Mouse (Mus musculus) gonadal fat pad, adult 2 months (tissue): ENCODE data around the gene Stk4. TPM values are rescaled to one million over a fixed set of nuclear protein-coding genes. Genes with fewer than 3 reads are reported as not detected.
"Not testable (repeated sequence)": the region's sequence is repeated elsewhere in the genome, so short reads cannot be mapped to it uniquely, and the experiment has no call there.

Source experiments
- DNase-seq: peaks from one replicate; pipeline ENCODE4 v3.0.0-alpha.2; 2012; ENCODE audit warnings: low read depth
- polyA plus RNA-seq: library from polyadenylated mRNA; depleted of rRNA; stranded (reverse); fragments of >200 nt; gene quantifications from 2 replicates; pipeline ENCODE4 v1.2.3, GENCODE M21; 2012; rRNA removed

Gene Stk4
- 15.0 and 16.1 TPM in 2 replicates for polyA plus RNA-seq

DNA sequence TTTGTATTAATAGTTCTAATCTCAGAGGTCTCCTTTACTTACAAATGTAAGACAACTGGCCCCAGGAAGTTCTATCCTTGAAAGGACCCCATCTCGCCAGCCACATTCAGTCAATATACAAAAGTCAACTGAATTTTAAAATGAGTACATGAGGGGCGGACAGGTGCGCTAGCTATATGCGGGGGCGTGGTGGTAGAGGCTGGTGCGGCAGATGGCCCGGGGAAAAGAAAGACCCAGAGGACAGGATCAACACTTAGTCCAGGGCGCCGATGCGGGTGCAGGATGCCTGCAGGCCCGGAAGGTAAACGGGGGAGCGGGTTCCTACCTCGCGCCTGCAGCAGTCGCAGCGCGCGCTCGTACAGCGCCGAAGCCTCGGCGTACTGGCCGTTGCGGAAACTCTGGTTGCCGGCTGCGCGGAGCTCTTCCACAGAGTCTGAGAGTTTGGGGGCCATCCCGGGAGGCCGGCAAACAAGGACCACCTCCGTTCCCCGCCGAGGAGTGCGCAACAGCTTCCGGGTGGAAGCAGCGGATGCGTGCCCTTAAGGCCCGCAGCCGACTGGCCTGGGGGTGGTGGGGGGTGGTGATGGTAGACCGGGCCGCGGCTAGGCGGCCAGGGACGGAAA is at the start of gene Stk4:
Gene Stk4 (plus strand): TSS at position 181 of the 623 bp plus-strand sequence.
- DNase-seq, result no peak

DNA sequence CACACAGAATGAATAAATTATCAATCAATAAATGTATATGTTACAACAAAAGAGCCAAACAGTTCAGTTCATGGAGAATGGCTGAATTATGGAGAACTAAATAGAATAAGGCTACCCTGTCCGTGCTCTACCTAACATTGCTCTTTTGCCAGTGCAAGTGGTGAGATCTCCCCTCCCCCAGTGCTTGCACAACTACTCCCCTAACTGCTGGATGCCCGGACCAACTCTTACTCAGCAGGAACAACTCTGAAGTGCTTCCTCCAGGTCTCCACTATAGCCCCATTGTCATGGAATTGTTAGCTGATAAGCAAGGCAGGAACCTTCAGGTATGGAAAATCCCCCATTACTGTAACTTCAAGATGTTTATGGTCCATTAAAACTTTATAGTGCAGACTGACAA is 48.0 kb upstream of the Stk4 start:
- no peak for DNase-seq

DNA sequence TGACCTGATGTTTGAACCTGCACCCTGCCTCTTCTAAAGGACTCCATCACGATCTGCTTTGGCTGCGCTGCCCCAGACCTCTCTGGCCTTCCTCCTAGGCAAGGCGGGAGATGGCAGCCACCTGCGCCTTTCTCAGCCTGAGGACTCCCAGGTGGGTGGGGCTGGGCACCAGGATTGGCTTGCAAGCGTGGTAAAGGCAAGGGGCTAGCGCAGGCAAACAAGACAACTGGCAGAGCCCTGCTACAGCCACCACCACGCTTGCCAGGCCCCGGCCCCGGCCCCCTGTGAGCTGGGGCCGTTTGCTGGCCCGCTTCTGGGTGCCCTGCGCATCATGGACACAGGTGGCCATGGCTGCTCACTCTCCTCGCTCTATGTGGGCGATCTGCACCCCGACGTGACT is 45.0 kb upstream of the Stk4 start, which contains the start of gene Pabpc1l:
Gene Pabpc1l (plus strand): TSS at position 301 of the 400 bp plus-strand sequence.
- no peak for DNase-seq

DNA sequence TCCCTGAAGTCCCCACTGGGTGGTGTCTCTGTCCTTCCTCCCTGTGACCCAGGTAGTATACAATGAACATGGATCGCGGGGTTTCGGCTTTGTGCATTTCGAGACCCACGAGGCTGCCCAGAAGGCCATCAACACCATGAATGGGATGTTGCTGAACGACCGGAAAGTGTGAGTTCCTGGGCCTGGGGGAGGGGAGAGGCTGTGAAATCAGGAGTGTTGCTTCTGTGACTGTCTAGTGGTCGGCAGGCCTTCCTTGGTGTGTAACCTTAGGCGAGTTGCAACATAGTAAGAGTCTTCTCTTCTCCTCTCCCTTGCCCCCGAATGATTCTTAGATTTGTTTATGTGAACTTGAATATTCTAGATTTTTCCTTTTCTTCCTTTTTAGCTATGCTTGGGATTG is 39.0 kb upstream of the Stk4 start:
- no peak for DNase-seq

DNA sequence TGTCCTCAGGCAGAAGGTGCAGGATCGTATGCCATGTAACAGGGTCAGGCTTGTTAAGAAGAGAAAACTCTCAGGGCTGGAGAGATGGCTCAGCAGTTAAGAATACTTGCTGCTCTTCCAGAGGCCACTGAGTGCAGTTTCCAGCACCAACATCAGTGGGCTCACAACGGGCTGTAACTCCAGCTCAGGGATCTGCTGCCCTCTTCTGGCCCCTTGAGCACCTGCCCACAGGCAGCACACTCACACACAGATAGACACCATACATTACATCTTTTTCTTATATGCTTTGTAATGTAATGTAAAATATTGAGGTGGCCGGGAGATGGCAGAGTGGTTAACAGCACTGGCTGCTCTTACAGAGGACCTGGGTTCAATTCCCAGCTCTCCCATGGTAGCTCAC is 37.1 kb upstream of the Stk4 start:
- DNase-seq, result no peak

DNA sequence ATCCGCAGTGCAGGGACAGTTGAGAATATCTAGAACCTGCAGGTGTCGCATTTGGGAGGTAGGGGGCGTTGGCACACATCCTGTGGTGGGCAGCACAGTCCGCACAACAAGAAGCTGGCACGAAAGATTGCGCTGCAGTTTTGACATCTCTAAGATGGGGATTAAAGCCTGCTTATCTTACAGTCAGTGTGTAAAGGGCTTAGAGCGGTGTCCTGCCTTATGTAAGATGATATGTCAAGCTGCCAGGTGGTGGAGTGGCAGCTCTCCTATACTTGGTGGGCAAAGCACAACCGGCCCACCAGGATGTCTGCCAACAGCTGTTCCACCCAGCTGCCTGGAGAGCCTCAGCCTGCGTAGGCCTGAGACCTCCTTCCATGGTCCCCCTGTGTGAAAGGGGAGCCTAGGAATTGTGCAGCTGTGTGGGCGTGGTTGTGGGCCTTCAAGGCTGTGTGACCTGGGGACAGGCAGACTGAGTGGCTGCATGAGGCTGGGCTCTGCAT is 33.6 kb upstream of the Stk4 start:
- no peak for DNase-seq

DNA sequence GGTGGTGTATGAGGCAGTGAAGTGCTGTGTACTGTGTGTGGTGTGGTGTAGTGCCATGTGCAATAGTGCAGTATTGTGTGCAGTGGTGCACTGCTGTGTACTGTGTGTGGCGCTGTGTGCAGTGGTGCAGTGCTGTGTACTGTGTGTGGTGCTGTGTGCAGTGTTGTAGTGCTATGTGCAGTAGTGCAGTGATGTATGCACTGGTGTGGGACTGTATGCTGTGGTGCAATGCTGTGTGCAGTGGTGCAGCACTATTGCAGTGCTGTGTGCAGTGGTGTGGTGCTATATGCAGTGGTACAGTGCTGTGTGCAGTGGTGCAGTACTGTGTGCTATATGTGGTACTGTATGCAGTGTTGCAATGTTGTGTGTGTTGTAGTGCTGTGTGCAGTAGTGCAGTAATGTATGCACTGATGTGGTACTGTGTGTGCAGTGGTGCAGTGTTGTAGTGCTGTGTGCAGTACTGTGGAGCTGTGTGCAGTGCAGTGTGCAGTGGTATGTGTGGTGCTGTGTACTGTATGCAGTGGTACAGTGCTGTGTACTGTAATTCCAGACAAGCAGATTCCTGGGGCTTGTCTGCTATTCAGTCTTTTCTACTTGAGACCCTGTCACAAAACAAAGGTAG is 31.6 kb upstream of the Stk4 start:
- DNase-seq, result no peak

DNA sequence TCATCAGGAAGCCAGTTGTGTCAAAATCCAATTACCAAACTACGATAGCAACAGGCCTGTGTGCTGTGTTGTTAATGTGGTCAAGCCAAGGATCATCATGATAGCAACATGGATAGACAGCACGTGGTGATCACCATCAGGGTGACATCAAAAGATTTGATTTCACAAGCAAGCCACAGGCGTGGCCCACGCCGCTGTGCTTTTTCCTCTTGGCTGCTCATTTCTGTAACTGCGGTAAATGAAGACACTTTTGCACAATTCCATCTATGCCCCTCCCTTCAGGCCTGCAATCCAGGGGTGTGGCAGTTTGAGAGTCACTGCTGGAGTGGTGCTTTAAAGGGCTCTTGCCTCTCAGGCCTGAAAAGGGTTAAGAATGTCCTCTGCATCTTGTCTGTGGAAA is 29.2 kb upstream of the Stk4 start:
- DNase-seq, result no peak

DNA sequence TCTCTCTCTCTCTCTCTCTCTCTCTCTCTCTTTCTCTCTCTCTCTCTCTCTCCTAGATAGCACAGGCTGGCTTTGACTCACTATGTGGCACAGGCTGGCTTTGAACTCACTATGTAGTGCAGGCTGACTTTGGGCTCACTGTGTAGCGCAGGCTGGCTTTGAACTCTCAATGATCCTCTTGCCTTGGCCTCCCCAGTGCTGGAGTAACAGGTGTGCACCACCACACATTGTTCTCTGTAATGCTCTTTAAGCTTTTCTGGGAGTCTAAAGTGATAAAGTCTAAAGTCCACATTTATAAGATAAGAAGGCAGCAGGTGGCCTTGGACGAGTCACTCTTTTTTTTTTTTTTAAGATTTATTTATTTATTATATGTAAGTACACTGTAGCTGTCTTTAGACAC is 28.6 kb upstream of the Stk4 start:
- DNase-seq, result no peak

DNA sequence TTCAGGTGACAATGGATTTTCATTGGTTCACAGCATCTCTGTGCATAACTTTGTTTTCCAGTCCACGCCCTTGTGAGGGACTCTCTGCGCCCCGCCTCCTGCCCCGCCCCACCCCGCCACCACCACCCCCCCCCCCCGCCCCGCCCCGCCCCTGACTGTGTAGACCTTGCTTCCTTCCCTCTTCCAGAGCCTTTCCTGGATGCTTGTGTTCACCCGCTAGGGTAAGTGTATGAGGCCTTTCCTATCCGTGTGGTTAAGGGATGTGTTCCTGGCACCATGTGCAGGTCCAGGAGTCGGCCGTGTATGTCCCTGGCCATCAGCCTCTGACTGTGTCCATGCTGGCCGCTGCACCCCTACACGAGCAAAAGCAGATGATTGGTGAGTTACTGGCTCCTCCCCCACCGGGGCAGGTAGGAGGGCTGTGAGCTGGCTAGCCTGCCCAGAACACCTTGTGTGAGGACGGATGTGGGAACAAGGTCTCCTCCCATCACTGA is 22.9 kb upstream of the Stk4 start:
- no peak for DNase-seq

DNA sequence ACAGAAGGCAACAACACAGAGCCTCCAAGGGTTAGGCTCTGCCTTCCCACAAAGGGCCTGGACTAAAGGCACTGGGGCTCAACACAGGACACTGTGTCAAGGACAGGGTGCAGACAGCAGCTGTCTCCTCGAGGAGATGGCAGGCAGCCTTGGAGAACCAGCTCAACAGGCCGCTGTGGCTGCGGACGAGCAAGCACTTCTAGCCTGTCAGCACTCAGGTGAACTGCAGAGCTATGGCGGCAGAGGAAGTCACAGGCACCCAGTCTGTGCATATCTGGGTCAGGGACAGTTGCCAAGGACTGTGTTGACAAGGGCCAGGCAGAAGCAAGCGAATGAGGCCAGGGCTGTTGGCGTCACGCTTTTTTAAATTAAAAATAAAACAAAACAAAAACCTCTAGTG is 16.4 kb upstream of the Stk4 start:
- DNase-seq, result no peak

DNA sequence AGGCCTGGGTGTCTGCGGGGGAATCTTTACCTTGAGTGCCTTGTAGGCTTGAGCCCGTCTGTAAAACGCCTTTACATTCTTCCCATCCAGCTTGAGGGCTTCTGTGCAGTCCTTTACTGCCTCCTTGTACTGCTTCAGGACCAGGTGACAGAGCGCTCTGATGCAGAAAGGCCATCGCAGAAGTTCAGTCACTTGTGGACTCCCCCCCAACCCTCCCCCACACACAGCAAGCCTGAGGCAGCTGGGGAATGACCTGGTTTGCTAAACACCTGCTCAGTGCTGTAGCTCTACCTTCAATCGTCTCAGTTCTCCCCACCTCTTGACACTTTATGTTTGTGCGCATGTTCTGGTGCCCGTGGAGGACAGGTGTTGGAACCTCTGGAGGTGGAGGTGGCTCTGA is 15.5 kb upstream of the Stk4 start:
- no peak for DNase-seq

DNA sequence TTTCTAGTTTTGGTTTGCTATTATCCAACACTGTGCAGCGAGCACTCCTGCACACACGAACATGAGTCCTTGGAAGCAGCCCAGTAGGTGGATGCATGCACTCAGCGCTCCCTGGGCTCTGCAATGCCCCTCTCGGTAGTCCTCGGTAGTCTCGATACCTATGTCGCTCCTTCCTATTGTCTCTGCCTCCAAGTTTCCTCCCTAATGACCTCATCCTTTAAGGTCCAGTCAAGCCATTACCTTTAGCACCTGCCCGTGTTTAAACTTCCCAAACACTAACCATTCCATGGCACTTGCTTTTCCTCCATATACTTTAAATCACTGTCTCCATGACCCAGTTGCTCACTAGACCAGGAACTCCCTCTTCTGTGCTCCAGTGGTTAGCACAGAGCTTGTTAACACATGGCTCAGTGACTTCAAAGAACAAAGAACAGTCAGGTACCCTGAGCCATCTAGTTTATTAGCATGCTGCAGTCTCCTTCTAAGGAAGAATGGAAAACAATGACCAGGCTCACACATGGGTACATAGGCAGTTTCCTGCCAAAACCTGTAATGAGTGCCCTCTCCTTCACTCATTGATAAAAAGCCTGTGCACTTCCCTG is 10.4 kb upstream of the Stk4 start:
- no peak for DNase-seq

DNA sequence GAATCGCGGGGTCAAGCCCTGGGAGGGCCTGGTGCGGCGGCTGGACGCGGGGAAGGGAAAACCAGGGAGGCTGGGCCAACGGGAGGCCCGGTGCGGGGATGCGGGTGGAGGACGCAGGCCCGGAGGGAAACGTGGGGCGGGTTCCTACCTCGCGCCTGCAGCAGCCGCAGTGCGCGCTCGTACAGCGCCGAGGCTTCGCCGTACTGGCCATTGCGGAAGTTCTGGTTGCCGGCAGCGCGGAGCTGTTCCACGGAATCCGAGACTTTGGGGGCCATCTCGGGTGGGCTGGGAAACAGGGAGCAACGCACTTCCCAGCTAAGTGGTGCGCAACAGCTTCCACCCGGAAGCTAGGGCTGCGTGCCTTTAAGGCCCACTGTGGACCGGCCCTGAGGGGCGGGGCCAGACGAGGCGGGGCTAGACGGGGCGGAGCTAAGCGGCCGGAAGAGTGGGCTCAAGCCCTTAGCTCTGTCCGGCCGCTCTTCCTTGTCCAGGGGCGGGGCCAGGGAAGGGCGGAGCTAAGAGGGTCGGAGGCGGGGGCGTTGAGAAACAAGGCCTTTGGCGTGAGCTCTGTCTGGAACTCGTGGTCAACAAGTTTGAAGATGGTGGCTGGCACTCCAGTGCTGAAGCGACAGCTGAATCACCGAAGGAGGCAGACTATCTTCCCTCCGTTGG is 779 bp downstream of the Stk4 start, which contains the start of gene Tomm34:
Gene Tomm34 (minus strand): TSS at position 405 of the 672 bp plus-strand sequence.
- peak; percentile 49 for DNase-seq

DNA sequence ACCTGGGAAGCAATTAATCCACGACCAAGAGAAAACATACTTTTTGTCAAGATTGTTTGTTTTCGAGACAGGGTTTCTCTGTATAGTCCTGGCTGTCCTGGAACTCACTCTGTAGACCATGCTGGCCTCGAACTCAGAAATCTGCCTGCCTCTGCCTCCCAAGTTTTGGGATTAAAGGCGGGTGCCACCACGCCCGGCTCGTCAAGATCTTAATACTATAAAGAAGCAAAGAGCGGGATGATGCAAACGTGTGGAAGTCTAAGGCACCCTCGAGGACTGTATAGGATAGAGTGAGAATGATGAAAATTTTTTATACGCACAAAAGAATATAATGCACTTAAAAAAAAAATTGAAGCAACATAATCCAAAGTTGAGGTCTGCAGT is 1.3 kb downstream of the Stk4 start:
- not testable (repeated sequence) for DNase-seq

DNA sequence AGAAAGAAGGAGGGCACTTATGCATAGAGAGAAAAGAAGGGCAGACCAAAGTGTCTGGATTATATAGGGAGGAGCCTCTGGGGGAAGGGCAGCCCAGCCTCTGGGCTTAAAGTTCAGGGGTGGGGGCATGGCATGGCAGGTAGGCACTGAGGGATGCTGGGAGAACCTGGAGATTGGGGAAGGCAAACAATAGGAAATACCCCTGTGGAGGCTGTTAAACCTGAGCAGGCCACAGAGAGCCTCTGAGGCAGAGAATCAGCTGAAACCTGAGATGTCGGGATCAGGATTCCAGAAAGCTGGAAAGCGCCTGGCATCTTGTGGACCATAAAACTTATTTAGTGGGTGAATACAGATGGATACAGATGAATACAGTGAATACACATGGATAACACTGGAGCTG is 2.0 kb downstream of the Stk4 start:
- no peak for DNase-seq

DNA sequence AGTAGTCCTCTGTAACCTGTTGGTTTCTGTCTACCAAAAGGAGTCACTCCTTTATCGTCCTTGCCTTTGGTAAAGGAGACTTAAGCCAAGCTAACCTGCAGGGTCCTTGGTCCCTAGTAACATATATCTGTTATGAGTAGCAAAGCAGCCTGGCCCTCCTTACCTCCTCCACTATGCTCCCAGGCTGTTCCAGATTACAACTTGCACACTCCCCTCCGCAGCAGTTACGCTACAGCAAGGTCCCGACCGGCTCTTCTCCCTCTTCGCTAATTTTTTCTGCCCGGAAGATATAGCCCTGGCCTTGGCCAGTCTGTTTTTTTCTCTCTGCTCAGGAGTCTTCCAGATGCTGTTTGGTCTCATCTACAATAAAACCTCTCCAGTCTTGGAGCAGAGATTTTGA is 3.0 kb downstream of the Stk4 start:
- no peak for DNase-seq

DNA sequence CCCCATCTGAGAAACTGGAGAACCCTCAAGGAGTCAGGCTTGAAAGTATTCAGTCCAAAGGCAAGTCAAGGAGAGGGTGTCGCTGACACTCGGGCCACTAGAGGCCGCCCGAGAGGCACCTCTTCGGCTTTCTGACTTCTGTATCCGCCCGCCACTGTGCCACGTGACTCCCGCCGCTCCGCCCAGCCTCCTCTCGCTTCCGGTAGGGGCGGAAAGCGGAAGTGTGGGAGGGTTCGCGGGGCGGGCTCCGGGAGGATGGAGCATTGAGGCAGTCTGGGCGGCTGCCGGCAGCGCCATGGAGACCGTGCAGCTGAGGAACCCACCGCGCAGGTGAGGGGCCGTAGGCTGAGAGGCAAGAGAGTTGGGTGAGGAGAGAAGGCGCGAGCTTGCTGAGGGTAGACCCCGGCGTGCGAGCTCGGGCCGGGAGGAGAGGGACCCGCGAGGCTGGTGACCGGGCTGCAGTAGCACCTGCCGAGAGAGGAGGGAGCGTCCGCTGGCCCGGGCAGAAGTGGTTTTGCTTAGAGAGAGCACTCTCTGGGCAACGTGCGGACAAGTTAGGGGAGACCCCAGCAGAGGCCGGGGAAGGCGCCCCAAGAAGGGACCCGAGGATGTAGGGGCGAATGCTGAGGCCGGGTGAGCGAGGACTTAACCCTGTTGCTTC is 3.9 kb downstream of the Stk4 start:
- DNase-seq, result peak; percentile 41

DNA sequence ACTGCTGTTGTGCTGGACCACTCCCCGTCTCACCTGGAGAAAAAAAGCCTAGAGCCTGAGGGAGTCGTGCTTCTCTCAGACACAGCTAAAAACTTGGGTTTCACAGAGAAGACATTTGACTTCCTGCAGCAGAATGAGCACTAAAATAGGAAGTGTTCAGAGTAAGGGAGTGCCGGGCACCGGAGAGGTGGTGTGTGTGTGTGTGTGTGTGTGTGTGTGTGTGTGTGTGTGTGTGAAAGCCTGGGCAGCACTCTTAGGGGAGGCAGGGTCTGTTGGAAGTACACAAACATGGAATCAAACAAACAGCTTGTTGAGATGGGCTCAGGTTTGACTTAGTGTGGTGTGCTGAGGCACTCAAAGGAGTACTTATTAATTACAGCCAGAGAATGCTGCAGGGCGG is 5.0 kb downstream of the Stk4 start:
- no peak for DNase-seq

DNA sequence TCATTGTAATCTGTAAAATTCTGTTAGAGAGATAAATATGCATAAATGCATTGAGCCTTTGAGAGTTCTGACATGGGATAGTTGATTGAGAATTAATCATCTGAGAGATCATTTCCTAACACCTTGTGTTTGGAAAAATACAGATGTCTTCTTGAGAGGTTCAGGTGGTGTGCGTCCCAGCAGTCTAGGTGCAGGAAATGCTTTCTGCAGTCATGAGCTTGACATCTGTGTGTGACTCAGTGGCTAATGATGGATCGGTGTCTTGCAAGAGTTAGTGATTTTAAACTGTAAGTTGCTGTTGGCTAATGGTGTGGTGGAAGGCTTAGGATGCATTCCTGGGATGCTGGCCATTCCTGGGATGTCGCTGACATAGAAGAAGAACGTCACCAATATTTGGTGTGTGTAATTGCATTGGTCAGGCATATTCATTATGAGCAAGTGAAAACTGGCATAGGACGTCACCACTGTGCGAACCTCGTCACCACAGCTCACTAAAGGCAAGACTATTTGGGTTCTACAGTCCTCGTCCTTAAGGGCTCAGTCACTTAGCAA is 6.8 kb downstream of the Stk4 start:
- DNase-seq, result no peak

DNA sequence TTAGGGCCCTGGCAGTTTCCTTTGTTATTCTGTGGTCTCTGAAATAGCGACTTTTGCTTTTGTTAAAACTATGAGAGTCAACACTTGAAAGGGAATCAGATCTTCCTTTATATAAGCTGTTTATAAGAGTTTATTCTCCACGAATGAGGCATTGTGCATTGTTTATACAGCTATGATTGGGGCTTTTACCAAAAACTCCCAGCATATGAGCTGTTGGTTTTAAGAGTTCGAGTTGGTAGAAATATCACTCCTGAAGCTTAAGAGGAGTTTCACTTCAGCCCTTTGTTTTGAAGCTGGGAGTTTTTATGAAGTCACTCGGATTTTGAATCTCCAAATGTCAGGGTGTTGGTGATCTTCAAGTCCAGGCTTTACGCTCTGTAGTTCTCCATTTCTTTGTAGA is 7.8 kb downstream of the Stk4 start:
- DNase-seq, result no peak

DNA sequence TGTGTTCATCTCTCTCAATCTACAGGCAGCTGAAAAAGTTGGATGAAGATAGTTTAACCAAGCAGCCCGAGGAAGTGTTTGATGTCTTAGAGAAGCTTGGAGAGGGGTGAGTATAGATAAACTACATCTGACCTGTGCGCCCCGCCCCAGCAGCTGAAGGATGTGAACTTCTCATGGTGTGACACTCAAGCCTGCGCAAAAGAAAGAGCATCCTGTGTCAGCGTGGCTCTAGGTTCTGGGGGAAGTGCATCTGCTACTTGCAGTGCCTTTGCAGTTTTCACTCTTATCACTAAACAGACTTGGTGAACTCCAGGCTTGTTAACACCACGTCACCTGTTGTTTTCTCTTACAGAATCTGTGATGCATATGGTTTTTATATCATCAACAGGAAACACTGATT is 9.4 kb downstream of the Stk4 start:
- no peak for DNase-seq
